7 mouse cellular contexts compared by ENCODE assay signal in the genomic region with DNA sequence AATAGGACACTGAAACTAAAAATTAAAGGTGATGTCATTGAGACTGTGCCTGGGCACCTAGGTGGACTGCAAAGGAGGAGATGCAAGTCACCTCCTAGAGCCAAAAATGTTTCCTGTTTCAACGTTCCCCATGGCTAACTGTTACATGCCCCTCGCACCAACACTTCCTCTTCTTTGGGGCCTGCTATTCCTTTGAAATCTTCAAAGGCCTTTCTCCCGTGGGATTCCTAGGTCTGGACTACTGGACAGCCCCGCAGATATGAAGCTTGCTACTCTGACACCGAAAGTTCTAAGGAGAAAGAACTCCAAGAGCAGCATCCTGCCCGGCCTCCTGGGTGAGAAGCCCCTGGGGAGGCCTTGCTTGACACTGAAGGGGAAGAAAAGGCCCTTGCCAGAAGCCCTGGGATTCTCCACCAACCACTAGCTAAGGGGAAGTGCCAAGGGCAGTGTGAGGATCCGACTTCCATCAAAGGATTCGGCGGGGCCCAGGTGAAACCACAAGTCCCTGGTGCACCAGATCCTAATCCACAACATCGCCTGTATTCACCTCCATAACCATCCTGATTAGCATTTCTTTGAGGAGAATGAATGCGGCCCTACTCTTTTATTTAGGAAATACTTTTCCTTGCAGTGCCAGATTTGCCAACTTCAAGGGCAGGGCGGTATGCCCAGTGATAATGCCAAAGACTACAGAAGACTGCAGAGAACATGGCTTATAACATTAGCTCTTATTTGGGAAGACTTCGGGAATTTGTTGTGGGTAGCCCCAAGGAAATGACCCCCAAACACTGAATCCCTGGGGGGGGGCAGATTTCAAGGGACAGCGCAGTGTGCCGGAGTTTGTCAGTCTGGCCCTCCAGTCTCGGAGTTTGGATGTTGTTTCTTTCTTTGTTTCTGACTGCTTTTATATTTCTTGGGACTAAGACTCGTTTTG. TPM values are rescaled to one million over a fixed set of nuclear protein-coding genes. Genes with fewer than 3 reads are reported as not detected.
DNase-seq lines count a peak whose midpoint lies in the region; ATAC-seq lines count a peak whose summit lies in the region.

No protein-coding gene starts in this region.

- H3K36me3 ChIP-seq in embryonic facial prominence, embryonic 15.5 days: no peaks in the 10 kb centered on the region
- no peaks in the 10 kb centered on the region for H3K36me3 ChIP-seq in hindbrain, embryonic 14.5 days (replicated peaks; ENCODE audit: control insufficient read depth, insufficient read depth)
- peaks cover 3% of the 10 kb centered on the region for H3K36me3 ChIP-seq in megakaryocyte, embryonic 14.5 days (replicated peaks; ENCODE audit: low read length)

- no peaks in the 10 kb centered on the region for H3K27me3 ChIP-seq in embryonic facial prominence, embryonic 15.5 days
- H3K27me3 ChIP-seq in hindbrain, embryonic 14.5 days (ENCODE audit: control insufficient read depth, insufficient read depth, low read length): no peaks in the 10 kb centered on the region
- peaks cover 27% of the 10 kb centered on the region for H3K27me3 ChIP-seq in megakaryocyte, embryonic 14.5 days (replicated peaks)

- H3K27ac ChIP-seq in embryonic facial prominence, embryonic 15.5 days (replicated peaks): peak overlapping the region; percentile 56; the same call in 1 of the 2 replicates
- H3K27ac ChIP-seq in hindbrain, embryonic 14.5 days: no peak overlapping the region

- no peak for ATAC-seq in embryonic facial prominence, embryonic 15.5 days (ENCODE audit: insufficient number of reproducible peaks, low FRiP score, low TSS enrichment, low read depth)
- no peak for ATAC-seq in hindbrain, embryonic 14.5 days (ENCODE audit: low FRiP score)

- WGBS in embryonic facial prominence, embryonic 15.5 days: 22% methylated on average over 17 of the region's 17 CpGs
- 20% methylated on average over 17 of the region's 17 CpGs for WGBS in hindbrain, embryonic 14.5 days

- DNase-seq in spleen, postnatal 36 days (ENCODE audit: low spot score in 2 of 2): peak; percentile 40
- DNase-seq in spleen, postnatal 14 days (ENCODE audit: low spot score in 2 of 2): no peak
- DNase-seq in hindbrain, embryonic 14.5 days (ENCODE audit: low spot score): no peak
- DNase-seq in frontal cortex, postnatal 25 days (ENCODE audit: low spot score in 2 of 2): no peak
- DNase-seq in frontal cortex, postnatal 36 days (ENCODE audit: low spot score in 2 of 2): no peak

- H3K4me1 ChIP-seq in embryonic facial prominence, embryonic 15.5 days: peaks cover 31% of the 10 kb centered on the region
- peaks cover 43% of the 10 kb centered on the region for H3K4me1 ChIP-seq in hindbrain, embryonic 14.5 days (replicated peaks; ENCODE audit: control insufficient read depth, insufficient read depth, low read length)
- H3K4me1 ChIP-seq in megakaryocyte, embryonic 14.5 days: peaks cover 60% of the 10 kb centered on the region

- H3K4me3 ChIP-seq in embryonic facial prominence, embryonic 15.5 days (replicated peaks): peak overlapping the region; percentile 75
- peak overlapping the region; percentile 86 for H3K4me3 ChIP-seq in hindbrain, embryonic 14.5 days (replicated peaks; ENCODE audit: low read length)
- peak overlapping the region; percentile 93 for H3K4me3 ChIP-seq in megakaryocyte, embryonic 14.5 days (replicated peaks)

- peak overlapping the region; percentile 70 for H3K9ac ChIP-seq in embryonic facial prominence, embryonic 15.5 days
- H3K9ac ChIP-seq in hindbrain, embryonic 14.5 days: peak overlapping the region; percentile 91

- H3K9me3 ChIP-seq in embryonic facial prominence, embryonic 15.5 days (replicated peaks): no peaks in the 10 kb centered on the region
- no peaks in the 10 kb centered on the region for H3K9me3 ChIP-seq in hindbrain, embryonic 14.5 days (ENCODE audit: control insufficient read depth, low read length)
- H3K9me3 ChIP-seq in megakaryocyte, embryonic 14.5 days: no peaks in the 10 kb centered on the region

- H3K4me2 ChIP-seq in embryonic facial prominence, embryonic 15.5 days (replicated peaks): peak overlapping the region; percentile 86
- peak overlapping the region; percentile 83 for H3K4me2 ChIP-seq in hindbrain, embryonic 14.5 days (replicated peaks)

RNA-seq across cellular contexts. Expression of a gene that starts 1.3 kb away (rescaled TPM):
- 49.8 and 50.9 TPM in 2 replicates for polyA plus RNA-seq in embryonic facial prominence, embryonic 15.5 days (2015; fragmentation: Nextera tagmentation; extraction: Ambion mirVana)
- polyA plus RNA-seq in hindbrain, embryonic 14.5 days (2014; fragmentation: Nextera tagmentation; extraction: Ambion mirVana): 81.7 and 86.8 TPM in 2 replicates
- polyA plus RNA-seq in megakaryocyte, embryonic 14.5 days (2012; ENCODE audit: insufficient read depth, low replicate concordance): 2.8 TPM in 1 of 2 replicates, not detected in the other

RNA-seq across cellular contexts. Expression of a gene that starts 11.1 kb away (rescaled TPM):
- 37.2 and 38.0 TPM in 2 replicates for polyA plus RNA-seq in embryonic facial prominence, embryonic 15.5 days (2015; fragmentation: Nextera tagmentation; extraction: Ambion mirVana)
- polyA plus RNA-seq in hindbrain, embryonic 14.5 days (2014; fragmentation: Nextera tagmentation; extraction: Ambion mirVana): 42.6 and 49.1 TPM in 2 replicates
- polyA plus RNA-seq in megakaryocyte, embryonic 14.5 days (2012; ENCODE audit: insufficient read depth, low replicate concordance): 3.2 and 5.2 TPM in 2 replicates

Comparison
In these comparisons a context has a peak if more than half of its experiments do, and no peak if none do; other contexts are left out.
1. DNase-seq: peak in spleen, postnatal 36 days (2 of 2); none in spleen, postnatal 14 days (0 of 2), hindbrain, embryonic 14.5 days (single experiment), frontal cortex, postnatal 25 days (0 of 2) and frontal cortex, postnatal 36 days (0 of 2).
2. RNA of a gene that starts 1.3 kb away (polyA plus RNA-seq): 81.7 to 86.8 TPM in hindbrain, embryonic 14.5 days and 49.8 to 50.9 TPM in embryonic facial prominence, embryonic 15.5 days; 2.8 TPM in megakaryocyte, embryonic 14.5 days; every median in the first group is over 10 times any median in the second.
3. Peak in every context shown above with its lines, with median percentiles within 50 percentile points of each other: H3K4me3 ChIP-seq.